Mouse (Mus musculus) right cerebral cortex, postnatal 4 days (tissue): ENCODE measurements around the gene Bbs10.

Experiments used
- DNase-seq: peaks from one replicate; pipeline ENCODE4 v3.0.0-alpha.2; 2022

The Bbs10 gene

DNA sequence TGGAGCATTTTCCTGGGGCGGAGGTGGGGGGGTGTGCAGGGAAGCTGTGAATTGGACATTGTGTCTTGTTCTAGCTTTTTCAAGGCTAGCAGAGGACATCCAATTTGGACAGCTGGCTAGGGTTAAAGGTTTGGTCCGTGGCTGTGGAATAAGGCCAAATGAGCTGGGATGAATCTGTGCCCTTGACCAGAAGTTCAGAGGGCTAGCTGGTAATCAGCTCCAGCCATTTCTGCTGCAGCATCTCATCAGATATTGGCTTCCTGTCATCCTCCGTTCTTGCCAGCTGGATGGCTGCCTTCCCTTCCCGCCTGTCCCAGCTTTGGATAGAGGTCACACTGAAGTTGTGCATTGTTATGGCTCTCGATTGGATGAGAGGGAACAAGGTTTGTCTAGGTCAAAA, 30.8 kb downstream of the Bbs10 start:
- no peak for DNase-seq

- DNase-seq, result no peak
Measured at GRCm38 (mm10) chr10:111334902-111335301, 36.4 kb downstream of the Bbs10 start.

GRCm38 (mm10) chr10:111335517-111336352, 37.3 kb downstream of the Bbs10 start:
- peak; percentile 11 for DNase-seq

GRCm38 (mm10) chr10:111336353-111336713, 37.9 kb downstream of the Bbs10 start:
- DNase-seq, result no peak

- DNase-seq, result no peak
Measured at GRCm38 (mm10) chr10:111339296-111339695, 40.8 kb downstream of the Bbs10 start.

DNA sequence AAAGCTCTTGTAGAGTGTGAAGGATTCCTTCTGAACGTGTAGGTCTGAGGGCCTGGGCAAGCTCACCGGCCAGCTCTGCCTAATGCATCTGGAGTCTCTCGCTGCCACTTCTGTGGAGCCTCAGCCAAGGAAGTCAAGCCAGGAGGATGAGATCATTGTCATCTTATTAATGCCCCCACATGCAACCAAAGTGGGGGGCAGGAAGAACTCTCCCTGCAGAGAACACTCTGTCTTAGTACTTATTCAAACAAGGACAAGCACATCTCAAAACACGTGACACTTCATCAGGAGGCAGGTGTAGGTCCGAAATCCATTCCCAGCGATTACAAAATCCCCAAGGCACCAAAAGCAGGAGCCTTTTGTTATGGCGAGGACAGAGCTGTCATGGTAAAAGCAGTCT, 43.3 kb downstream of the Bbs10 start:
- no peak for DNase-seq

DNA sequence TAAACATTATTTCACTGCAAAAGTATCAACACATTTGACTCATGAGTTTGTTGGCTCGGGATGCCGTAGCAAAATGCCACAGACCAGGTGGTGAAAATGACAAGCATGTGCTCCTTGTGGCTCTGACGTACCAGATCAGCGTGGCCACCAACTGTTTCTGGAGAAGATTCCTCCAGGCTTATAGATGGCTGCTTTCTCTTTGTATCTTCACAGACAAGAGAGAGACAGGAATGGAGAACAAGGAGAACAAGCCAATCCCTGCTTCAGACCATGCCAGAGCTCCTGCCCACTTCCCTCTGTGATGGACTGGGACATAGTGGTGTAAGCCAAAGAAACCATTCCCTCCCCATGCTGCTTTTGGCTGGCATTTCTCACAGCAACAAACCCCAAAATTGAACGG, 45.1 kb downstream of the Bbs10 start:
- DNase-seq, result no peak

DNA sequence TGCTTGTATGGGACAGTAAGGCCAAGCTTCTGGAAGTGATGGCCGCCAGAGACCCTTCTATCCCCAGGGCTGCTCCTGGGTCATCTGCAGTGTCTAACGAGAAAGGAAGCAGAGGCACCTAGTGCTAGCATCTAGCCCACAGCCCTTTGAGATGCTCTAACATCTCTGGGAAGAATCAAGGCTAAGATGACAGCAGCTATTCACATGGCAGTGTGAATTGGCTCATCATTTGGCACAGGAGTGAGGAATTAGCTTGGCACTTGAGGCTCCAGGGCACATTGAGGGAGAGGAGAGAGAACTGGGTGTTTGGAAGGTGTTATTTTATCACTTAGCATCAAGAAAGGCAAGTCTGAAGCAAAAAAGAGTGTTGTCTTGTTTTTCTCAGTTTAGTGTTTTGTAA, 49.8 kb downstream of the Bbs10 start:
- no peak for DNase-seq
